Mouse (Mus musculus) brain, embryonic 14.5 days (tissue): ENCODE measurements around the gene Tor1aip2. TPM values are rescaled to one million over a fixed set of nuclear protein-coding genes. Genes with fewer than 3 reads are reported as not detected.
A peak's percentile ranks its signal among the peaks of the same experiment; 100 is the strongest.

Source experiments
- DNase-seq: peaks from one replicate; pipeline ENCODE4 v3.0.0-alpha.2; 2011; ENCODE audit warnings: low read depth
- CTCF ChIP-seq: fragments of 200-500 bp; IDR thresholded peaks from 2 replicates; pipeline ENCODE4 v1.5.1; 2012; ENCODE audit warnings: inconsistent platforms, mild to moderate bottlenecking, moderate library complexity, borderline replicate concordance; ENCODE audit not compliant: insufficient read depth, insufficient read length; ENCODE audit errors: extremely low read depth
- POLR2A ChIP-seq: fragments of 200-500 bp; IDR thresholded peaks from 2 replicates; pipeline ENCODE4 v1.6.1; 2012; ENCODE audit warnings: mild to moderate bottlenecking, inconsistent platforms, borderline replicate concordance; ENCODE audit not compliant: poor library complexity, insufficient read depth, insufficient read length, severe bottlenecking; ENCODE audit errors: extremely low read depth
- polyA plus RNA-seq: library from polyadenylated mRNA; depleted of rRNA; stranded (reverse); fragments of >200 nt; gene quantifications from 2 replicates; pipeline ENCODE4 v1.2.3, GENCODE M21; 2012; rRNA removed

The Tor1aip2 gene
- 57.9 and 61.6 TPM in 2 replicates for polyA plus RNA-seq

DNA sequence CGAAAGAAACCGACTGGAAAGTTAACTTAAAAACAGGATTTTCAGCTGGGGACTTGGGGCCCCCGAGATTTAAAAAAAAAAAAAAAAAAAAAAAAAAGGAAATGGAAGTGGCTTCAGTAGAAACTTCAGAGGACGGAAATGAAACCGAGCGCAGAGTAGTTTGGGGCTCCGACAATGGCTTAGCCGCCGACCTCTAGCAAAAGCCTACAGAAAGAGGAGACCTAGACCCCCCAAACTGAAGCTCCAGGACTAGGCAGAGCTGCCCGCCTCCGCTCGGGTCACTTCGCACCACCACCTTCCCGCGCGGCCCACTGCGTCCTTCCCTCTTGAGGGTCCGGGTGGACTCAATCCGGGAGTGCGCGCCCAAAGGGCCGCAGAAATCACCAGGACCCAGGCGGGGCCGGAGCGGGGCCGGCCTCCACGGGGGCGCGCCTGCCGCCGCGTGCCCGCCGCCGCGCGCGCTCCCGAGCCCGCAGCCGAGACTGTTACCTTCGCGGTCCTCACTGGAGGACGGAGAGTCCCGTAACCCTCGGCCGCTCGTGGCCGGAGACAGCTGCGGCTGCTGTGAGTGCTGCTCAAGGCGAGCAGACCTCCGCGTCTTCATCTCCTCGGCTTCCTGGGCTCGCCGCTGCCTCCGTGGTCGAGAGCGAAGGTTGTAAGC, at the start of gene Tor1aip2:
Tor1aip2 (plus strand) TSS at position 135 of the 661 bp plus-strand sequence.
- peak; percentile 88 for DNase-seq
- TF ChIP-seq POLR2A (peak; percentile 6; the same call in 1 of the 2 replicates), CTCF (no peak)

DNA sequence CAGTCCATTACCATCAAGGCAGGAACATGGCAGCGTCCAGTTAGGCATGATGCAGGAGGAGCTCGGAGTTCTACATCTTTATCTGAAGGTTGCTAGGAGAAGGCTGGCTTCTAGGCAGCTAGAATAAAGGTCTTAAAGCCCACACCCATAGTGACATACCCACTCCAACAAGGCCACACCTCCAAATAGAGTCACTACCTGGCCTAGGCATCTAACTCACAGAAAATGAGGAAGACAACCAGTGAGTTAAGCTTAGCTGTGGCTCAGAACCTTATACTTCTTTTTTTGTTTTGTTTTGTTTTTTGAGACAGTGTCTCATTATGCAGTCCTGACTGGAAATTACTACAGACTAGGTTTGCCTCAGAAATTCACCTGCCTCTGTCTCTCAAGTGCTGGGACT, 47.6 kb upstream of the Tor1aip2 start:
- no peak for TF ChIP-seq POLR2A
- TF ChIP-seq CTCF: no peak
- no peak for DNase-seq

DNA sequence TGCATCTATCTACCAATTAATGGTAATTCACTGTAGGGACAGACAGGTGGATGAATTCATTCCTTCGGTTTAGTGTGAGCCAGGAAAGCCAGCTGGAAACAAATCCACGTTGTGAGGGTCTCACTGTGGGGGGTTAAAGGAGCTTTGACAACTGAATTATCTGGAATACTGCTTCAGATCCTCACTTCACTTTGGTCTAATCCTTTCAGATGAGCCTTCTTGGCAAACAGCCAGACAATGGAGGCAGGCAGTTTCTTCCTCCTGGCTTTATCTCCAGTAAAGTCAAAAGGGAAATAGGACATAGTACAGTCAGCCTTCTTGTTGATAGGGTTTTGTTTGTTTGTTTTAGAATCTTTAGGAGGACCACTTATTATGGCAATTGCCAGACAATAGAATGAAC, 45.8 kb upstream of the Tor1aip2 start:
- DNase-seq: peak; percentile 72
- TF ChIP-seq POLR2A (no peak), CTCF (no peak)

DNA sequence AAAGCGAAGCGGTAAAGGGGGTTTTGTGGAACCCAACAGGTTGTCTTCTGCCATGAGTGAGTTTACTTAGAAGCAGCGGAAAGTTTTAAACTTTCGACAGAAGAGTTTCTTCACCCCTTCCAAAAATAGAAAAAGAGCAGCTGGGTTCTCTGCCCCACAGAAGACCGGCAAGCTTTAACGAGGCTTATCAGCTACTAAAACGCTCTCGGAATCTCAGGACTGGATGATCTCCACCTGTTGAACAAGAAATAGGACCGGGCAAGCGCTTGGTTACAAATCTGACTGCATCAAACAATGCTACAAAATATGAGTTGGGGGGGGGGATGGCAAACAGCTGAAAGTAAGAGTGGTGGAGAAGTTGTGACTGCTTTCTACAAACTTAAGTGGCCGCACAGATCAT, 44.8 kb upstream of the Tor1aip2 start:
- TF ChIP-seq POLR2A (no peak), CTCF (no peak)
- no peak for DNase-seq

DNA sequence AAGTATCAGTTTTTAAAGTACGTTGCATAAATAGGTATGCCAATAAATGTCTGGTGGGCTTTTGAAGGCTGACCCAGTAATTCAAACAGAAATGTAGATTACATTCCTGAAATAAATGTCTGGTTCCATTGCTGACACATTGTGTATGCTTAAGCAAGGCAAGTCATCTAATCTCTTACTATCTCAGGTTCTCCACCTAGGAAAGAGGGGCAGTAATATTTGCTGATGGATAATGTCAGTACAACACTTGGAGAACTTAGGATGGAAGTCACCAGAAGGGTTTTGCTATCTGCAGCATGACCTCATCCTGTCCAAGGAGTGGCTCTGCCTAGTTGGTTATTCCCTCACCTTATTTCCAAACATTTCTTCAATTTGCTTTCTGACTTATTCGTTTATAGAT, 40.7 kb upstream of the Tor1aip2 start:
- TF ChIP-seq CTCF (no peak), POLR2A (no peak)
- DNase-seq: no peak

DNA sequence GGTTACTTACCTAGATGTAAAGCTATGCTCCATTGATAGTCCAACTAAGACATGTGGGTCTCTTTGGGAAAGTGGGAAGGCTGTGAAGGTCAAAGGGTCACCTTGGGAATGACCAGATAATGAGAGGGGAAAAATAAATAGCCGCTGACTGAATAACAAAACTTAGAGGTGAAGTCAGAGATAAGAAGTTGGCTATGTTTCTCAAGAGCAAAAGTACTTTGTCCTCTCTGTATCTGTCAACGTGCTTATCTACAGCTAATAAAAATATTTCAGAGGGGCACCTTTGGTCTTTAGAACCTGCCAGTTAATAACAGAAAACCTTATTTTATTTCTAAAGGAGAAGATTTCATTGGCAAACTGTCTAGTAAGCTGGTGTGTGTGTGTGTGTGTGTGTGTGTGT, 39.6 kb upstream of the Tor1aip2 start:
- TF ChIP-seq CTCF (no peak), POLR2A (no peak)

DNA sequence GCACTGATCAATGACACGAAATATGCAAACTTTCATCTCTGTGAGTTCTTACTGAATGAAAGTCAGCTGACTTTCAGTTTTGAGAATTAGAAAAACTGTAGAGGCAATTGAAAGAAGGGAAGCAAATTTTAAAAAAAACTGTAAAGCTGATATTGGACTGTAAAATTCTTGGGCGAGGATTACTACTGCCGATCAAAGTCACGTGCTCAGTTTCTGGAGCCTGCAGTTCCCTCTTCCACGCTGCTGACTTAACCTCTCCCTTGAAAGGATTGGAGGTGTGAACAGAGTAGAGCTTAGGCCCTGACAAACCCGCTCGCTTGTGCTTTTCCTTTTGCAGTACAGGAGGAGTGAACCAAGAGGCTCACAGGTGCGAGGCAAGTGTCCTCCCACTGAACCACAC, 32.8 kb upstream of the Tor1aip2 start:
- TF ChIP-seq CTCF (no peak), POLR2A (no peak)
- DNase-seq: no peak

More for the DNA sequence above, 39.6 kb upstream of the Tor1aip2 start:
- DNase-seq: no peak

DNA sequence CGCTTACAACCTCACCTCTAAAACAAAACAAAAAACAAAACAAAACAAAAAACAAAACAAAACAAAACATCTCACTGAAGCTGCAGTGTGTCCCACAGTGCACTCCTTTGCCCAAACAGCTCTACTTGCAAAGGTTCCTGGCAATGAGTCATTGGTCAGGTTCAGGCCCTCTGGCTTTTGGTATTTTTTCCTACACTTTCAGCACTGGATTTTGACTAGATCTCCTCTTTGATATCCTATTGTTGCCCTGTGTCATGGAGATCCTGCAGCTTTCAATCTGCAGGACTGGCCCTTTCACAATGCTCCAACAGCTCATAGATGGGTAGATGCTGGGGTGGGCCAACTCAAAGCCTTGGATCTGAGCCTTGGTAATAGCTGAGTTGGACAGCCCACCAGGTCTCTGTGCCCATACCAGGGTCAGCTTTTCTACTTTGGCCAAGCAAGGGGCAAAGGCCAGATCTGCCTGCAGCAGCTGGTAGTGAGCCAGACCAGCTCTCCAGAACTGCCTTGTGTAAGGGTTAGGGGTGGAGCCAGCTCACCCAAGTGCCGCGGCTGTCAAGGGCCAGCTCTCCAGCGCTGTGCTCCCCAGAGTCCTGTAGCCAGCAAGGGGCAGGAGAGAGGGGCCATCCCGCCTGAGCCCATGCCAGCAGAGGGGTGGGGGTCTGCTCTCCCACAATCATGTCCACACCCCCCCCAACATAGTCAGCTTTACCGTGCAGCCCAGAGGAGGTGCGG, 31.8 kb upstream of the Tor1aip2 start:
- DNase-seq: peak; percentile 2
- TF ChIP-seq POLR2A: no peak
- TF ChIP-seq CTCF: no peak

DNA sequence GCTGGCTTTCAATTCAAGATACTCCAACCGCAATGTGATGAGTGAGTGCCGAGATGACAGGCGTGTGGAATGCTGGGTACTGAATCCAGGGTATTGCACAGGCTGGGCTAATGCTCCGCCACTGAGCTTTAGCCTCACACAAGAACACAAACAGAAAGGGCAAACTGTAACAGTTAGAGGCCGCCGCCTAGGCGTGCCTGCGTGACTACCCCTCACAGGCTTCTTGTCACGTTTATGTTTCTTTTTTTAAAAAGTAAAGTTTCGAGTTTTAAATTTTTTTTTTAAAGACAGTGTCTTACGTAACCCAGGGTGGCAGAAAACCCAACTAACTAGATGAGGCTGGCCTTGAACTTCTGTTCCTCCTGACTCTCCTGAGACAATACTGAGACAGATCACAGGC, 29.3 kb upstream of the Tor1aip2 start:
- no peak for TF ChIP-seq POLR2A
- no peak for TF ChIP-seq CTCF
- no peak for DNase-seq

DNA sequence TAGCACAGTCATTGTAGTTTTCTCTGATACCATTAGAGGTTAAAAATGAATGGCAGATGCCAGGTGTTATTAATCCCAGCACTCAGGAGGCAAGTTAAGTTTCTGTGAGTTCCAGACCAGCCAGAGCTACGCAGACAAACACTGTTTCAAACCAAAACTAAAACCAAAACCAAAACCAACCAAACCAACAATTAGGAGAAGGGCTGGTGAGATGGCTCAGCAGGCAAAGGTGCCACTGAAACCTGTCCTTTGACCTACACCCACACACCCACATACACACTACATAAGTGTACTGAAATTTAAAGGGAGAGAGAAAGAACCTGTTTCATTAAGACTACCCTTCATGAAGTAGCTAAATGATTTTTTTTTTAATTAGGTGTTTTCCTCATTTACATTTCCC, 26.2 kb upstream of the Tor1aip2 start:
- DNase-seq: no peak

DNA sequence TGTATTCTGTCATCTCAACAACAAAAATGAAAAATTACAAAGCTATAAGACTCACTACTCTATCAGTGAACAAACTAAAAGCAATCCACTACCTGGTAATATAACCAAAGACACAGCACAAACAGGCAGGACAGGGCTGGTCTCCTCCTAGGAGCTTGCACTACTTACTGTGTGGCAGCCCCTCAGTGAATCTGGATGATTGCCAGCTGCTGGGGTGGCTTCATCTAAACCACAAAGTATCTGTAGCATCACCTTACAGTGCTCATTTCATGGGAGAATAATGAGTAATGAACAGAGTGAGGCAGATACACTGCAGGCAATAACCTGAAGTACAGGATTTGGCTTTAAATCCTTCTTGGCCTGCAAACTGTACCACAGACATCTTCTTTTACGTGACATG, 15.4 kb upstream of the Tor1aip2 start:
- DNase-seq: no peak
- TF ChIP-seq POLR2A: no peak
- no peak for TF ChIP-seq CTCF

More for the DNA sequence above, 26.2 kb upstream of the Tor1aip2 start:
- TF ChIP-seq CTCF (no peak), POLR2A (no peak)

DNA sequence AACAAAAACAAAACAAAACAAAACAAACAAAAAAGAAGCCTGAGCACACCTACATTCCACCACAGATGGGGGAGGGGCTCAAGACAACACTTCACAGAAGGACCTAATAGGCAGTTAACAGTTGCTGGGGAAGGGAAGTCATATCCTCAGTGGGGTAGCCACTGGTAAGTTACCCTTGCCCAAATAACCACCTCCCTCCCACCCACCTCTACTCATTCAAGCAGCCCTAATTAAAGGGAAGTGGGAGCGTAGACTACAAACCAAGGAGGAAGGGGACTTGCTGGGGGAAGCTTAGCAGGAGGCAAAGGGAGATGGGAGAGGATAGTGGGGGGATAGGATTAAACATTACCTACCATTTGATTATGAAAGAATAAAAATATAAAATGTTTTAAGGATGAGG, 14.8 kb upstream of the Tor1aip2 start:
- TF ChIP-seq CTCF: no peak
- no peak for TF ChIP-seq POLR2A

More for the DNA sequence above, 14.8 kb upstream of the Tor1aip2 start:
- no peak for DNase-seq
